Mouse (Mus musculus): ENCODE data around the gene Hsf3.
"Not testable (repeated sequence)": the region's sequence is repeated elsewhere in the genome, so short reads cannot be mapped to it uniquely, and the experiment has no call there.

Gene Hsf3

GRCm38 (mm10) chrX:96456201-96456963 lies at the start of gene Hsf3:
Gene Hsf3 (minus strand): TSS chrX:96456294.
- no peak for DNase-seq

- DNase-seq: no peak
Measured at GRCm38 (mm10) chrX:96501580-96501979, 45.5 kb upstream of the Hsf3 start.

GRCm38 (mm10) chrX:96455149-96455548 lies 945 bp downstream of the Hsf3 start, which contains the start of gene Heph:
Gene Heph (plus strand): TSS chrX:96455359.
- no peak for DNase-seq

GRCm38 (mm10) chrX:96419383-96419782 lies 36.7 kb downstream of the Hsf3 start:
- no peak for DNase-seq

- no peak for DNase-seq
Measured at GRCm38 (mm10) chrX:96417733-96418132, 38.4 kb downstream of the Hsf3 start.

GRCm38 (mm10) chrX:96416970-96417369 lies 39.1 kb downstream of the Hsf3 start:
- no peak for DNase-seq

- DNase-seq: not testable (repeated sequence)
Measured at GRCm38 (mm10) chrX:96415351-96415750, 40.7 kb downstream of the Hsf3 start.

- DNase-seq: no peak
Measured at GRCm38 (mm10) chrX:96339108-96339507, 117.0 kb downstream of the Hsf3 start.

GRCm38 (mm10) chrX:96329764-96330163 lies 126.3 kb downstream of the Hsf3 start:
- peak in 1 of 2 experiments; percentile 16 for DNase-seq

- DNase-seq: no peak
Measured at GRCm38 (mm10) chrX:96293338-96293737, 162.8 kb downstream of the Hsf3 start, which contains the start of gene Vsig4. Gene Vsig4 (minus strand): TSS chrX:96293438.

- no peak for DNase-seq
Measured at GRCm38 (mm10) chrX:96256509-96256908, 199.6 kb downstream of the Hsf3 start.
